Mouse (Mus musculus): Measurements from ENCODE around the gene Kcna7. TPM values are rescaled to one million over a fixed set of nuclear protein-coding genes. Genes with fewer than 3 reads are reported as not detected.
A peak's percentile ranks its signal among the peaks of the same experiment; 100 is the strongest.

The Kcna7 gene
- total RNA-seq, 2 experiments from 2014 or later = not detected

DNA sequence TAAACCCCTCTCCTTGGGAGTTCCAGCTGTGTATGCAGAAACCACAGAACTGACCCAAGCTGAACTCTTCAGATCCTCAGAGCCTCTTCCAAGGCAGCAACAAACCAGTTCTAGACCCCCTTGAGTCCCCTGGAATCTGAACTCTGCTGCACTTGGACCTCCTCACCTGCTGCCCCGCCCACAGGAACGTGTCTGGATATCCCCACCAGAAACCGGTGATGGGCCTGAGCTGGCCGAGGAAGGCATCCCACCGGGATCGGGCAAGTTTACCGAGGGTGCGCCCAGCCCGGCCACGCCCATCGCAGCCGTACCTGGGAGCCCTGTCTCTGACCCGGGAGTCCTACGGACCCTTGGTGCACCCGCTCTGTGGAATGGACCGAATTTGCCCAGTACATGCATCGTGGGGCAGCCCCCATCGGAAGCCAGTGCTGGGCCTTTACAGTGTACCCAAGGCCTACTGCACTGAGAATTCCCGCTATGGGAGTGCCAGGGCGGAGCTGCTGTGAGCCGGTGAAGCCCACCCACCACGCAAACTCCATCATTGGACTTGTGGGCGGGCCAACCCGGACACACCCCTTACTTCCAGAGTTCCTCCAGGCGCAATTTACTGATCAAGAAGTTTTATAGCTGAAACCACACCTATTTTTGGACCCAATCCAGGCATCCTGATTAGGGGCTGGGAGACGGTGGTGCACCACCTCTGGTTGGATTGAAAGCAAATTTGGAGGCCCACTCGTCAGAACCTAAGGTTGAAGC is 14.6 kb downstream of the Kcna7 start:
- no peak for DNase-seq (ENCODE audit: low spot score in 2 of 2)

- DNase-seq (ENCODE audit: low spot score in 2 of 2) = no peak
Measured at GRCm38 (mm10) chr7:45420615-45420919, 15.1 kb downstream of the Kcna7 start, which contains the start of gene Lhb. Gene Lhb, plus strand, starts transcription at chr7:45420820.

GRCm38 (mm10) chr7:45421194-45421593 is 15.7 kb downstream of the Kcna7 start:
- no peak for DNase-seq (ENCODE audit: low spot score in 2 of 2)

DNA sequence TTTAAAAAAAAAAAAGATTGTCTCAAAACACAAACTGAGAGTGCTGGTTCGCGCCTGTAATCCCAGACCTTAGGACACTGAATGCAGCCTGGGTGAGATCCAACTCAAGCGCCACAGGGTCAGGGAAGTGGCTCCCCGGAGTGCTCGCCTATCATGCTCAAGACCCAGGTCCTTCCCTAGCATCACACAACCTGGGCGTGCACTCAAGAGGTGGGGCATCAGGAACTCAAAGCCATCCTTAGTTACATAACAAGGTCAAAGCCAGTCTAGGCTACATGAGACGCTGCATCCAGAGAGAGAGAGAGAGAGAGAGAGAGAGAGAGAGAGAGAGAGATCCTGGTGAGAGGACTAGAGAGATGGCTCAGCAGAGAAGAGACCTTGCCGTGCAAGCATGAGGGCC is 21.1 kb downstream of the Kcna7 start:
- no peak for DNase-seq (ENCODE audit: low spot score in 2 of 2)

GRCm38 (mm10) chr7:45433835-45434202 is 28.4 kb downstream of the Kcna7 start:
- DNase-seq (ENCODE audit: low spot score in 2 of 2) = no peak

DNA sequence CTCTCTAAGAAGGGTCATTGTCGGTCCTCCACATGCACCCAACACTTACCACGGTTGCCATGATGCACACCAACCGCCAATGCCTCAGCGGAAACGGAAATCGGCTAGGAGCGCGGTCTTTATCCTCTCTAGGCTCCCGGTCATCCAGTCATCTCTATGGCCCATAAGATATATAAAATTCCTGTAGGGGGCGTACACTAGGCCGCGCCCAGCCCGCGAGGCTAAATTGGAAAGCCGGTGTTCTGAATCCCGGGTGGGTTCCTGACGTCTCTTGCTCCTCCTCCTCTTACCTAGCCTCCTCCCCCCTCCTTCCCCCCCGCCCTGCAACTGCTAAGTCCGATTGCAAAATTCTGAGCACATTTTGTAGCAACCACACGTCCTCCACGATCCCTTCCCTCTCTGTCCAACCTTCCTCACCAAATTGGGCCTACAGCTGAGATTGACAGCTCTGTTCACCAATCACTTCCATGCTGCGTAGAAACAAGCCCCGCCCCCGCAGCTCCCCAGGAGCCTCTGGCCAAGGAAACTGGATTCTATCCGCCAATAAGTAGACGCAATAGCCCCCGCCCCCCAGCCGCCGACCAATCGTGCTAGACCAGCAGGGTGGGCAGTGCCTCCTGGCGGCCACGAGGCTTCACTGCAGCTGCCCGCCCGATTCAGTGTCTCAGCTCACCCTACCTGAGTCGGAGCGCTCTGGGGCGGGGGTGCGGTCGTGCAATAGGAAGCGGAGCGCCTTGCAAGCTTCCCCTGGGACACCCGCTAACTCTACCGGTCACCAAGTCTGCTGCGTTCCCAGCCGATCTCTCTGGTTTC is 29.0 kb downstream of the Kcna7 start, which contains the start of gene Gys1:
Gys1 (plus strand) TSS at position 642 of the 813 bp plus-strand sequence.
- DNase-seq (ENCODE audit: low spot score in 2 of 2) = peak; percentile 100

DNA sequence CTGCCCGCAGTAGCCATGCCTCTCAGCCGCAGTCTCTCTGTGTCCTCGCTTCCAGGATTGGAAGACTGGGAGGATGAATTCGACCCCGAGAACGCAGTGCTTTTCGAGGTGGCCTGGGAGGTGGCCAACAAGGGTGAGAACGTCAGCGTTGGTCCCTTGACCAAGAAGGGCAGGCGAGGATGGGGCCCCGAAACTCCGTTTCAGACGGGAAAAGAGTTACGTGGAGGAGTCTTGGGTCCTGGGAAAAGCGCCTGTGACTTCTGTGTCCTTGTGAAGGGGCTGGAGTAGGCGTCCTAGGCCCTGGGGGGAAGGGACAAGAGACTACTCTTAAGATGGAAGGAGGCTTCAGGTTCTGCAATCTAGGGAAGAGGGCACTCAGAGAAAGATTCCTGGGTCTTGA is 29.6 kb downstream of the Kcna7 start:
- no peak for DNase-seq (ENCODE audit: low spot score in 2 of 2)

GRCm38 (mm10) chr7:45436444-45436843 is 31.0 kb downstream of the Kcna7 start:
- no peak for DNase-seq (ENCODE audit: low spot score in 2 of 2)

- no peak for DNase-seq (ENCODE audit: low spot score in 2 of 2)
Measured at GRCm38 (mm10) chr7:45437046-45437445, 31.6 kb downstream of the Kcna7 start.

GRCm38 (mm10) chr7:45437521-45438276 is 32.2 kb downstream of the Kcna7 start, which contains the start of gene Ruvbl2:
Gene Ruvbl2, minus strand, starts transcription at chr7:45438096.
- DNase-seq (ENCODE audit: low spot score in 2 of 2) = no peak

DNA sequence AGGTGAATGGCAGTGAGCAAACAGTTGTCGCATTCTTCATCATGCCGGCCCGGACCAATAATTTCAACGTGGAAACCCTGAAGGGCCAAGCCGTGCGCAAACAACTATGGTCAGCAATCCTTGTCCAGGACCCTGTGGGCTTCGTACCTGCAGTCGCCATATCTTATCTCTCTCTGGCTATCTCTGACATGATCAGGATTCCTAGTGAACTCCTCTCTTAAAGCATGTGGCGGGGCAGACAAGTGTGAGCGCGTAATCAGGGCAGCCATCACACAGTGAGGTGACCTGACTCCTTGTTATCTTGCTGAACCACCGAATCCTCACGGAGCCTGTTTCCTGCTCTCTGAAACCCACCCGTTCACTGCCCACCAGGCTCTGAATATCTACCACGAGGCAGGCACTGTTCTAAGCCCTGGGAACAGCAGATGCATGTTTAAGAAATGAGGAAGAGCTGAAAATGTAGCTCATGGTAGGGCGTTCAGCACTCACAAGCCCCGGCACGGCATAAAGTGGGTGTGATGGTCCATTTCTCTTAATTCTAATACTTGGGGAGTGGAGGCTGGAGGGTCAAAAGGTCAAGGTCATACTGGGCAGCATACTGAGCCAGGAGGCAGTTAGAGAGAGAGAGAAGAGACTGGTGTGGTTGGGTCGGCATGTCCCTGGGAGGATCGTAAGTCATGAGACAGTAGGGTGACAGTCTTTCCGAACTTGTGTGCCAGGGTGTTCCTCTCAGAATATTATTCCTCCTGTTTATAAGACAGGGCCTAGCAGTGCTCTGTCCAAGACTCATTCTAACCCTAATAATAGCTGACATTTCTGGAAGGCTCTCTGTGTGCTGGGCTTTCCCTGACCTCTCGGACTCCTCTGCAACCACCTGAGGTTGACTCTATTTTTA is 38.3 kb downstream of the Kcna7 start:
- DNase-seq (ENCODE audit: low spot score in 2 of 2) = no peak

- DNase-seq (ENCODE audit: low spot score in 2 of 2) = no peak
Measured at GRCm38 (mm10) chr7:45446589-45446988, 41.1 kb downstream of the Kcna7 start.

DNA sequence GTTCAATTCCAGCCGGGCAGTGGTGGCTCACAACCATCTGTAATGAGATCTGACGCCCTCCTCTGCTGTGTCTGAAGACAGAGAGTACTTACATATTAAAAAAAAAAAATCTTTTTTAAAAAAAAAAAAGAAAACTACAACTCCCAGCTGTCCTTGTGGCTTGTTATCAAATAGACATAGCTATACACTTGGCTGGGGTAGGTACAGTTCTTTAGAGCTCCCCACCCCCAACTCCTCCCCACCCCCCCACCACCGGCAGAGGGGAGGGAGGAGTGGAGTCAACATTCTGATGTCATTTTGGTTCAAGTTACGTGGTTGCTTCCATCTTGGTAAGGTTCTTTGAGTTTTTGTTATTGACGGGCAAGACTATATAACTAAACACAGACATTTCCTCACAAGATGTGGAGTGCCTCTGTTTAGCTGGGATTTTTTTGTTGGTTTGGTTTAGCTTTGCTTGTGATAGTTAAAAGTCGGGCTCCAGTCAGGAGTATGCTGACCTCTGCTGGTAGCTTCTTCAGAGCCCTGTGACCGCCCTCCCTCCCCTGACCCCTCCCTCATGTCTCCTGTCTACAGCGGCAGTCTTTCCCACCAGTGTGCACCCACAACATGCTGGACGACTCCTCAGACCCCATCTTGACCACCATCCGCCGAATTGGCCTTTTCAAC is 42.0 kb downstream of the Kcna7 start:
- no peak for DNase-seq (ENCODE audit: low spot score in 2 of 2)

GRCm38 (mm10) chr7:45449974-45450373 is 44.5 kb downstream of the Kcna7 start:
- no peak for DNase-seq (ENCODE audit: low spot score in 2 of 2)

DNA sequence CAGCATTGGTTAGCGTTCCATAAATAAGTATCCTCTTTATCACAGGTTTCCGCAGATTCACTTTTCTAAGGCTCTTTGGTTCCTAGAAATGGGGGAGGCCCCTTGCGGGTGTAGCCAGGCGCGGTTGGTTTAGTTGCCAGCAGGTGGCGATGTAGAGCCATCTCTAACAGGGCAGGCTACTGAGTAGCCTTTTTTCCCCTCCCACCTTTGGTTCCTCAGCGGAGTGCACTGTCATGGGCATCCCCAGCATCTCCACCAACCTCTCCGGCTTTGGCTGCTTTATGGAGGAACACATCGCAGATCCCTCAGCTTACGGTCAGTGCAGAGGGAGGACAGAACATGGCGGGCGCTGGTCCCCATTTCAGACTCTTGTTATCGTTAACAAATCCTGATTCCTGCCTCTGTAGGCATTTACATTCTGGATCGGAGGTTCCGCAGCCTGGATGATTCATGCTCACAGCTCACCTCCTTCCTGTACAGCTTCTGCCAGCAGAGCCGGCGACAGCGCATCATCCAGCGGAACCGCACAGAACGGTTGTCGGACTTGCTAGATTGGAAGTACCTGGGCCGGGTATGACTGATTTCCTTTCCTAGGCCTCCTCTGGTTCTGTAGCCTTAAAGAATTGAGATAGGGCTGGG is 46.0 kb downstream of the Kcna7 start:
- DNase-seq (ENCODE audit: low spot score in 2 of 2) = peak; percentile 91

DNA sequence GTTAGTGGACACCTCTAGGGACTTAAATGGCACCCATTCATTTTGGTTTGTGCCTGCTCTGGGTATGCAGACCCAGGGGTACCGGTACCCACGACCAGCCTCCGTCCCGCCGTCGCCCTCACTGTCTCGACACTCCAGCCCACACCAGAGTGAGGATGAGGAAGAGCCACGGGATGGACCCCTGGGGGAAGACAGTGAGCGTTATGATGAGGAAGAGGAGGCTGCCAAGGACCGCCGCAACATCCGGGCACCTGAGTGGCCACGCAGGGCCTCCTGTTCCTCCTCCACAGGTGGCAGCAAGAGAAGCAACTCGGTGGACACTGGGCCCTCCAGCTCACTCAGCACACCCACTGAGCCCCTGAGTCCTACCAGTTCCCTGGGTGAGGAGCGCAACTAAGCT is 49.5 kb downstream of the Kcna7 start:
- no peak for DNase-seq (ENCODE audit: low spot score in 2 of 2)

DNA sequence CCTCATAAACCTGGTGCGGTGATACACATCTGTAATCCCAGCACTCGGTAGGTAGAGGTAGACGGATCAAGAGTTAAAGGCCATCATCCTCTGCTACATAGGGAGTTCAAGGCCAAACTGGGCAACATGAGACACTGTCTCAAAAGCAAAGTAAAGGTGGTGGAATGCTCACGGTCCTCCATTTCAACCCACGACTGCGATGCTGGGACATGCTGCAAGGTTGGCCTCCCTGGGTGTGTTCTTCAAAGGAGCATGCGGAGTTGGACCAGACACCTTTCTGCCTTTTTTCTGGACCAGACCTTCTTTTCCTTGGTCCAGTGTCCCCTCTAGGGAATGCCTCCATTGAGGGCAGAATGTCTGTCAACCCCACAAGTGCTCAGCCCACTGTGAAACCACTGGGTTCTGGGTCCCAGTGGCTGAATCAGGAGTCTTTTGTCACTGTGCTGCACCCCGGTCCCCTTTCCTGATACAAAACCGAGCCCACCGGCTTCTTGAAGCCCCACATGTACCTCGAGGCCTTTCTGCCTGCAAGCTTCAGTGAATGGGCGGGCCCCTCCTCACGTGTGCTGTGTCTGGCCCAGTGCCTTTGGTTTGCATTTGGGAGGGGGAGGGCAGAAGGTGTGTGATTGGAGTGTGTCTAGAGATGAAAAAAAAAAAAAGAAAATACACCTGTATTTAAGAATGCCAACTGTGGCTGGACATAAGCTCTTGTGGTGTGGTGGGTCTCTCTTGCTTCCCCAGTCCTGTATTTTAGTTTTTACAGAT is 50.7 kb downstream of the Kcna7 start:
- DNase-seq (ENCODE audit: low spot score in 2 of 2) = no peak

- DNase-seq (ENCODE audit: low spot score in 2 of 2) = no peak
Measured at GRCm38 (mm10) chr7:45456721-45457203, 51.3 kb downstream of the Kcna7 start.

Measured in layer of hippocampus, postnatal 10 days (tissue).